Mouse (Mus musculus) layer of hippocampus, adult 9-11 months (tissue): ENCODE results near the gene P2ry2.

ENCODE experiments used
- DNase-seq: peaks from one replicate; pipeline ENCODE4 v3.0.0; 2022

Gene P2ry2

DNA sequence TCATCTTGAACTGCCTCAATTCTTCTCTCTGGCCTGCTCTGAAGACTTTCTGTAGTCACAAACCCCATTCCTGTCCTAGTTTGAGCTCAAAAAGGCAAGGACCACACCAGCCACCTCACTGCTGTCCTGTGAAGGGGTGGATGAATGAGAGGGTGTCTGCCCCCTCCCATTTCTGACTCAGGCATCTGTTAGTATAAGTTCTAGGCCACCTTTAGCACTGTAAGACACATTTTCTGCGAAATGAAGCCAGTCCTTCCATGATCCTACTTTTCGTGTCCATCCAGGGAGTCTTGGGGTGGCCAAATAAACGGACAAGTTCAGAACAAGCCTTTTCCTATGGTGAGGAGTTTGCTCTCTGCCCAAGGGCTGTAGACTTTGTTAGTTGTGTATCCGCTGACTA is at the start of gene P2ry2:
Gene P2ry2 (minus strand): TSS at position 326 of the 400 bp plus-strand sequence.
- DNase-seq = no peak

DNA sequence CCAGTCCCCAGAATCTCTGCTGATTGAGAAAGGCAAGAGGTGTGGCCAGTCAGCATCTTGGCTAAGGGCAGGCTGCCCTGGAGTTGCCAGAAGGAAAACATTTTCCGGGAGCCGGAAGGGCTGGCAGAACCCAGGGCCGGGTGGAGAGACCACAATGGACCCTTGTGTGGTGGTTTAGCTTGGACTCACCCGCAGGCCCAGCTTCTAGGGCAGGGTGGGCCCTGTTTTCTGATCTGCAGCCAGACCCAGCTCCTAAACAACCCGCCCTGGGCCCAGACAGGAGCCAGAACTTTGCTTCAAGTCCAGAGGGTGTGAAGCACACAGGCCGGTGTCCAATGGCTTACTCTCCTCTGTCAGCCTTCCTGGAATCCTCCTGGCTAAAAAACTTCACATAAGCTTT is 49.6 kb upstream of the P2ry2 start:
- DNase-seq = peak; percentile 68

DNA sequence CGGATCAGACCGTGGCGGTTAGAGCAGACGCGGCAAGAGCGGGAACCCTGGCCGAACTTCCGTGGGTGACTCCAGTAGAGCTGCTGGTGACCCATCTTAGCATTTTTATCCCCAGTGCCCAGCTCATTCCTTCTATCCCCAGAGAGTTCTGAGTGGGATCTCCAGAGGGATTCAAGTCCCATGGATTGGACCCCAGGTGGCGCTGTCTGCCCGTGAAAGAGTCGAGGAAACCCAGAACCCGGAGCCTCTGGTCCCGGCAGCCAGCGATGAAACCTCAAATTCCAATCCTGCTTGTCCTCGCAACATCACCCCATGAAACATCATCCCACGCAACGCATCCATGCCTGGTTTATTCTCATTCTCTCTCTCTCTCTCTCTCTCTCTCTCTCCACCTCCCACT is 48.7 kb upstream of the P2ry2 start:
- peak; percentile 72 for DNase-seq

DNA sequence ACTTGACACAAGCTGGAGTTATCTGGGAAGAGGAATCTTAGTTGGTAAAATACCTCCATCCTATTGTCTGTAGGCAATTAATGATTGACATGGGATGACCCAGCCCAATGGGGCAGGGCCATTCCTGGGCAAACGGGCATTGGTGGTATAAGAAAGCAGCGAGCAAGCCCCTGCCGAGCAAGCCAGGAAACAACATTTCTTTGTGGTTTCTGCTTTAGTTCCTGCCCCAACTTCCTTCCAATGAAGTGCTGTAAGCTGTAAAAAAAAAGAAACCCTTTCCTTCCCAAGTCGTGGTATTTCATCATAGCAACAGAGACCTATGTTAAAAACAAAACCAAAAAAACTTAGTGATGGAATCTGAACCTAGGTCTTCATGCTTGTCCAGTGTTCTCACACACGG is 47.8 kb upstream of the P2ry2 start:
- no peak for DNase-seq

DNA sequence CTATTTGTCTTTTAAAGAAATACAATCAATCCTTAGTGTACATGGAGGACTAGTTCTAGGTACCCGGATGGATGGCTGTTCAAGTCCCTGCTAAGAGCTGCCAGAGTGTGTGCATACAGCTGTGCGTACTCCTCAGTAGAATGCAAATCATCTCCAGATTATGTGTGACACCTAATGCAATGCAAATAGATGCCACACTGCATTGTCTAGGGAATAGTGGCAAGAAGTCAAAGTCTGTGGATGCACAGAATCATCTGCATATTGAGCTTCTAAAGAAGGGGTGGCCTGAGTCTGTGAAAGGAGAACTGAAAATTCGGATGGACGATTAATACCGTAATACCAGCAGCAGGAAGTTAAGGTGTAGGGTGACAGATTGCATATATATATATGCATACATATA is 46.5 kb upstream of the P2ry2 start:
- no peak for DNase-seq

DNA sequence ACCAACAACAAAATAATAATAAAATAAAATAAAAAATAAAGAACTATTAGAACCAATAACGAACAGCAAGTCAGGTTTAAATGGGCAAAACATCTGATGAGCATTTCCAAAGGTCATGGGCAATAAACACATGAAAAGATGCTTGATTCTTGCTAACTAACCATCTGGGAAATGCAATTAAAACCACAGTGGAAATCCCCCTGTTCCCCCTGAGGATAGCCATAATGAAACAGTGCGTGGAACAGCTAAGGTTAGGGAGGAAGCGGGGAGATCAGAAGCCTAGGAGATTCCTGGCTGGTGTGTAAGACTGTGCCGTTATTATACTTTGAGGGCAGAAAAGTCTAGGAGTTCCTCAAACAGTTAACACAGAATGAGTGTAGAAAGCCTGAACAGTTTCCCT is 44.6 kb upstream of the P2ry2 start:
- no peak for DNase-seq

DNA sequence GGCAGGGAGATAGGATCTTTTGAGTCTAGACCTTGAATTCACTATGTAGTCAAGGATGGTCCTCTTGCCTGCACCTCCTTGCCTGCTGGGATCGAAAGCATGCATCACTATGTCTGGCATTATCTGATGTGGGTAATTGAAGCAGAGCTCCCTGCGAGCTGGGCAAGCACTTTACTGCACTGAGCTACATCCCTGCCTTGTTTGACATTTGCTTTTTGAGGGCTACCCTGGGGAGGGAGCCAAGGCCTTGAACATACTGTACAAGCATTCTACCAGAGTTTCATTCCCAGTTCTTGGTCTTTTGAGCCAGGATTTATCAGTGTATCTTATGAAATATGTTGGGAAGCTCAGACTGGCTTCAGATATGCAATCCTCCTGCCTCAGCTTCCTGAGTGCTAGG is 40.5 kb upstream of the P2ry2 start:
- no peak for DNase-seq

DNA sequence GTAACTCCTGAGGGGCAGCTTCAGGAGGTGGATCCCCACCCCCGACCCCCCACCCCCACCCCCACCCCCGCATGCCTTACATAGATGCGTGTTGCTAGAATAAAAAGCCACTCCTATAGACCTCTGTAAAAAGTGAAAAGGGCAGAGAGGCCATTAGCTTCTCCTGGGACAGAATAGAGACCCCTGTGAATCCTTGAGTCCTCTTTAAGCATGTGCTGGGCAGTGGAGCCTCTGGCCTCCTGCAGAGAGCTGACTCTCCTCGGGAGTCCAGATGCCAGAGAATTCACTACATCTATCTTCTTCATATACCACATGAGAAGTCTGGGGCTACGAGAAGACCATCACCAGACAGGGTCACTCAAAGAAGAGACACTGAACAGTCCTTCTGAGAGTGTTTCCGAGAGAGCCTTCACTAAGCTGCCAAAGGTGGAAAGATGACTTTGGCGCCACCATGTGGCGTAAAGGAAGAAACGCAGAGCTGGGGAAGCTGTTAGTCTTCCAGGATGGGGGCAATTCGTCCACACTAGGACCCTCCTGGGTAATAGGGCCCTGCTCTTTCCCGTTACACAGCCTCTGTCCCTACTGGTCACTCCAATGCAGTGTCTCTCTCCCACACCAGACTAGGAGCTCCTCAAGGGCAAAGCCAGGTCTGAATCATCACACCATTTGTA is 39.0 kb upstream of the P2ry2 start:
- no peak for DNase-seq

DNA sequence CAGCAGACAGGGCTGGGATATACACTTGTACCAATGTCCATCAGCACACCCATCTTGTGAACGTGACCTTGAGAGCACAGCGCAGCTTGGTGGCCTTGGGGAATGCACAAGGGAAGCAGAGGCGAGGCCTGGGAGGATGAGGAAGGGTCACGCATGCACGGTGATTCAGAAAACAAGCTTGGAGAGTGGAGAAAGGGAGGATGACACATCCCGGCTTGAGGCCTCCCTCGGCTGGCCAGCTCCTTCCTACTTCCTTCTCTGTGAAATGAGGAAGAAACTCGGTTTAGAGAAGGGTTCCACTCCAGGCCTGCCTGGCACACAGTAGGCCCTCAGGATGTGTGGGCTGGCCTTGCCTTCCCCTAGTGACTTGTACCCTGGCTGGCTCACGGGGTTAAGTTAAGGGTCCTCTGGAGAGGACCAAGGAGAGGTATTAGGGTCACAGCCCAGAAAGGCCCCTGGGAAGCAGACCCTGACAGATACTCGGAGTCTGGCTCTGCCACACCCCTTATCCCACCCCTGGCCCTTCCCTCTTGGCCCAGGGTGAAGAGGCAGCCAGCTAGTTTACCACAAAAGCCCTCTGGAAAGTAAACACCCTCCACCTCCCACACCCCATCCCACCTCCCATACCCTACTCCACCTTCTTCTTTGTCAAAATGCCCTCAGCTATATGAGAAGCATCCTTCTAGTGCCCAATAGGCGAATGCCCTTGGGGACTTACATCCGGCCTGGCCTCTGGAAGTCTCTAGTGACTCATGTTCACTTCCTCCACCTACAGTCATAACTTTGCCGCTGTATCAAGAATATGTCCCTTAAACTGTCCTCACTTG is 38.3 kb upstream of the P2ry2 start:
- DNase-seq = no peak

DNA sequence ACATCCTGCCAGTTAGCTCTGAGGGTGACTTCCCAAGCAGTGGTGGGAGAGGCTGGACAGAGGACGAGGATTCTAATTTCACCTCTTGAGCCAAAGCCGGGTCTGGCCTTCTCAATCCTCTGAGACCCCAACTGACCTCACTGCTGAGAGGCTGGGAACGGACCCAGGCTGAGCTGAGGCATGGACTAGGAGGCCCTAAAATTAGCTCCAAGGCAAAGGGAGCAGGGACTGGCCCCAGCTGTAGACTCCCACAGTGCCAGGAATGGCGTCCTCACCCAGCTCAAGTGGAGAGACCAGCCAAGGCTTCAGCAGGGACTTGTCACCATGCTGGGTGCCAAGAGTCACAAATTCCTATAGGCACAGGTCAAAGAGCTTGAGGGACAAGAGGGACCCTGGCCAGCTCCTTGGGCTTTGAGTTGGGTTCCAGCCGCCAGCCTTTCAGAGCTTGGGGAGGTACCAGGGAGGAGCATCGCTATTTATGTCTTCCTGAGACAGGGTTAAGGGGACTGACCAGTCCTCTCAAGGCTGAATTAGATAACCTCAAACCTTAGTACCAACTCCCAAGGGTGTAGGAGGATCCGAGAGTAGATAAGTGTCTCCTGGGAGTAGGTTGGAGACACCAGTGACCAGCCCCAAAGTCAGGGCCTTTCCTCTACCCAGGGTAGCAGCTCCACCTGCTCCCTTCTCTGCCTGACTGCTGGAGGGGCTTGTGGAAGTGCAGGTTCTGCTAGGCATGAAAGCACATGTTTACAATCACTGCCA is 36.8 kb upstream of the P2ry2 start:
- no peak for DNase-seq

DNA sequence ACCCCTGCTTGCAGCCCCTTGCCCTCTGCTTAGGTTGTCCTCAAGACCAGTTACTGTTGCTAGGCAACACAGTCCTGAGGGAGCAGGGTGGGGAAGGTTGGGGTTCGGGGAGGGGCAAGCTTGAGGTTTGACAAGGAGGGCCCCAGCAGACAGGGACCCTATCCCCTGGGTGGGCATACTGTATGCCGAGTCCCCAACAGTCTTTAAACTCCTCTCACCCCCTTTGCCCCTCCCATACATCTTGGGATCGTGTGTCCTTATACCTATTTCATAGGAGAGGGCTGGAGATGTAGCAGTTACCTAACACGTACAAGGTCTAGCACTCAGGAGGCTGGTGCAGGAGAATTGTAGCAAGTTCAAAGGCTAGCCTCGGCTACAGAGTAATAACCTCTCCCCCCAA is 35.6 kb upstream of the P2ry2 start:
- no peak for DNase-seq

DNA sequence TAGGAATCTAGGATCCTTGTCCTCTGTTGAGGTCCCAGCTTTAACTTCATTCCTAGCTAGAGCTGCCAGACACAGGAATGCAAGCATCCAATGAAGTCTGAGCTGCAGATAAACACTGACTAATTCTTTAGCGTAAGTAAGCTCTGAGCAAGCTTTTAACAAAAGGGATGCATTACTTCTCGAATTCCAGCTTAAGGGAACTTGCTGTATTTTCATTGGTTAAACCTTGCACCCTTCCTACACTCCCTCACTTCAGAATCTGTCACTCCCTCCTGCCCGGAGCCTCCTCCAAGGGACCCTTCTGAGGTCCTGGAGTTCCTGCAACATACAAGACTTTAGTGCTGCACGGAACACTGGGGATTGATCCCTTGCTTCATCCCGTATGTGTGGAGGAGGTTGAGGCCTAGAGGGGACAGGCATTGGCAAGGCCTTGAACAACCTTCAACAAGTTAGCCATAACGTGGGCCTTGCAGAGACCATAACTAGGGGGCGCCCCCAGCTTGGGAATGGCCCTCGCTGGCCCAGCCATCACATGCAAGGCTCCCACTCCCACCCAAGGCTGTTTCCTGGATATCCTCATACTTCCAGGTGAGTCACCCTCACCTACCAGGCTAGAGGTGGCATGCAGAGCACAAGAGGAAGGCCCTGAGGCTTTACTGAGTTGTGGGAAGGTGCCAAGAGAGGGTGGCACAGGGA is 31.3 kb upstream of the P2ry2 start:
- no peak for DNase-seq

DNA sequence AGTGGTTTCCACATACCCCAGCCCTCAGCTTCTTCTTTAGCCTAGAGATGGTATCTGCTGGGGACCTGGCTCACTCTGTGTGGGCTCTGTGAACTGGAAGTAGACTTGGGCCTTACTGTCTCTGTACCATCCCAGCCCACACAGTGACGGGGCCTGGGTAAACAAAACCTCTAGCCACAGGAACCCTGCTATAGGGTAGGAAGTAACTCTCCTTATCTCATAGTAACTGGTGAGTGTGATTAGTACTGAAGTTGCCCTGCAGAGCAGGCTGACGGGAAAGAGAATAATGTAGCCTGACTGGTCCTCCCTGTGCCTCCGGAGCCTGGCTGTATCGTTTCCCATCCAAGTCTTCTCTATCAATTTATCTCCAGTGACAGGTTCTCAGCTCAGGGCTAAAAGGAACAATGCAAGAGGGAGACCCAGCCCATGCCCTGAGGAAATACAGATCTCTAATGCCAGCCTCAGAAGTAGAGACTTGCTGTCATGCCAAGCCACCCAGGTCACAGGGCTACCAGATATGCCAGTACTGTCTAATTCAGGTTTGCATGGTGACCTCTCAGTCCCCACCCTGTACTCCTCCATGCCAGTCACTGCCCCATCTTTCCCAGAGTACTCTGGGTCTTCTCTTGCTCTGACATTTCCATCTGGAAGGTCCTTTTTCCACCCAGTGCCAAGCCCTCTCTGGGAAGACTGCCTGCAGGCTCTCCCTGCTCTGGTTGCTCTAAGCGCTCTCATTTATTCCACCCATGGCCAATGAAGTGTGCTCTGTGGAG is 29.5 kb upstream of the P2ry2 start:
- DNase-seq = no peak

DNA sequence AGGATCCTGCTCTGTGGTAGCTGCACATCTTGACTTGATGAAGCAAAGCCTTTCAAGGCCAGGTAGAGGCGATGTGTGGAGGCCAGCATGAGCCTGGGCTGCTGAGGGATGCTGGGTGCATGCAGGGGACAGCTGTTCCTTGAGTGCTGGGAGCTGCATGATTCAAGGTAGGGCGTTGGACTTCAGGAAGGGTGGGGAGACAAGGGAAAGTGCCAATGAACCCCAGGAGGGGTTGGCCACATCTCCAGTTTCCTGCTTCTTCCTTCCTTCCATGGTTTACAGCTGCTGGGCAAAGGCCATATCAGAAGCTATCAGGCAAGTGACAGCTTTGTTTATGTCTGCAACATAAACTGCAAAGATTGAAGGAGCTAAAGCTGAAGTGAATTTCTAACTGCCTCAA is 28.9 kb upstream of the P2ry2 start:
- DNase-seq = no peak

DNA sequence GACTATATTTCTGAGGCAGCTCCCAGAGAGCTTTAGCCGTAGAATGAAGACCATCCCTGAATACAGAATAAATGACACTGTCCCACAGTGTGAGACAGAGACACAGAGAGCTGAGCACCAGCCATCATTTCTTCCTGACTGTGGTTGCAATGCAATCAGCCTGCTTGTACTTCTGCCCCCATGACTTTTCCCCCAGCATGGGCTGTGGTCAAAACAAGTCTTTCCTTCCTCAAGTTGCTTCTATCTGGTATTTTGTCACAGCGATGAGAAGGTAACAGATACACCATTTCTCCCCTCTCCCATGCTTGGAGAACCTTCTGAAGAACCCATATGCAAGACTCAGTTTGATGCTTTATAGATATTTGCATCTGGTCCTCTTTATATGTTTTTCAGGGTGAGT is 20.7 kb upstream of the P2ry2 start:
- DNase-seq = no peak

DNA sequence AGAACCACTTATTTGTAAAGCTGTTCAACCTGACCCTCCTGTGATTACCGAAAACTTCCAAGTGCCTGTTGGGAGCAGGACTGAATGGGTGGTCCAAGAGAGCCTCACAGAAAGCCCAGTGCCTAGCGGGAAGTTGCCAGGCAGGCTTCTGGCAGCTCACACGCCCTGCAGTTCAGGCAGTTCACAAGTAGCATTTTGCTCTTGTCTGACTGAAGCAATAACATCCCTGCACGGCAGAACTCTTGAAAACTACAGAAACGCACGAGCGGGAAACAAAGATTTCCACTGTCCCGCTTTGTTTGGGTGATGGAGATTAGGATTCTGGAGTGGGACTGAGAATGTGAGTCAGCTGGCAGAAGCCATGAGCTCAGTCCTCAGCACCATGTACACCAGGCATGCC is 18.6 kb upstream of the P2ry2 start:
- no peak for DNase-seq

DNA sequence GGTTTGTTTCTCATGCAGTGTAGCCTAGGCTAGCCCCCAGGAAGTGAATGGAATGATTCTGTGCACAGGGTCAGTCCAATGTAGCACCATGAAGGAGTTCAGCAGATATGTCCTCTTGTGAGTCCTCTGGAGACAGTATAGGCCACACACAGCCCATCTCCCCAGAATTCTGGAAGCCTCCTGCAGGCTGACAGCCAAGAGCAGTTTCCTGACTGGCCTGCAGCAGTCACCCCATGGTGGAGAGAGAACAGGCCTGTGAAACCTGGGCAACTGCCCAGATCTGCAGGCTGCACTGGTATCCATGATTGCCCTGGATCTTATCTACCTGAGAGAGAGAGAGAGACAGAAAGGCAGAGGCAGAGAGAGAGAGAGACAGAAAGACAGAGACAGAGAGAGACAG is 18.1 kb upstream of the P2ry2 start:
- DNase-seq = no peak

DNA sequence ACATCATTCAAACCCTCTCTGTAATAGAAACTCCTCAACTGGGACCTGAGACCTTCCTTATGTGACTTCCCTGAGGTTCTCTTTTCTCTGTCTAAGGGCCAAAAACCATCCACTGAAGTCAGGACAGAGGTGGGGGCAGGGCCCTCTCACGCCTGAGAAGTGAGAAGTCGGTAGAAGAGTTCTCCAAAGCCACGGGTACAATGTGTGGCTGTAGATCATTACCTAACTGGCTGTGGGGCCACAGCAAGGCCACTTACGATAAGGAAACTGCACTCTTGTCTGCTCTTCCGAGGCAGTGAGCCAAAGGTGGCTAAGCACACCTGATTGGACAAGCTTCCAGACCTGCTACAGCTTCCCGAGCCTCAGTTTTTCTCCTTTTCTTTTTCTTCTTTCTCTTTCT is 16.8 kb upstream of the P2ry2 start:
- DNase-seq = peak; percentile 70

DNA sequence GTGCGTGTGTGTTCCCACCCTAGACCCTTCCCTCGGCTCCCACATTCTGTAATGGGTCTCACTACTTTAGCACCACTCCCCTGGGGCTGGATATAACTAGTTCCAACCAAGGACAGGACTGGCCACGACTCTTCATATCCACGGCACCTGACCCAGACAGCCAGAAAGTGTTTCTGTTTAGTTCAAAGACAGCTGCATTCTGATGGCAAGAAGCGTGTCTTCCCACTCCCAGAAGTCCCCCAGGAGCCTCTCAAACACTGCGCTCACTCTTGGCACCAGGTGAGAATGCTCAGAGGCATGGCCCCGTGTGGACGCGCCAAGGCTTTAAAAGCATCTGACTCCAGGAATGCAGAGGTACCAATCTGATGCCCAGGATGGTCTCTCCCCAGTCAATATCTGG is 16.3 kb upstream of the P2ry2 start:
- no peak for DNase-seq

DNA sequence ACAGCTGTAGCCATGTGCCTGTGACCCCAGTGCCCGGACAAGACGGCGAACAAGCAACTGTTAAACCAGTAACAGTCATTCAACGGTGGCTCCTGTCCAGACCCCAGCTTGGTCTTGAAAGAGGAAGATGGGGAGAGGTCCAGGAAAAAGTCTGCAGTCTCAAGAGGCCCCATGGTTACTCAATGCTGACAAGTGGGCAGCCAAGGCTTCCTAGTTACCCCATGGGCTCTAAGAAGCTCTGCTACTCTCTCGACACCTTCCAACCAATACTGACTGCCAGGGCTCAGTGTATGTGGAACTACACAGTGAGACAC is 15.7 kb upstream of the P2ry2 start:
- DNase-seq = peak; percentile 46

DNA sequence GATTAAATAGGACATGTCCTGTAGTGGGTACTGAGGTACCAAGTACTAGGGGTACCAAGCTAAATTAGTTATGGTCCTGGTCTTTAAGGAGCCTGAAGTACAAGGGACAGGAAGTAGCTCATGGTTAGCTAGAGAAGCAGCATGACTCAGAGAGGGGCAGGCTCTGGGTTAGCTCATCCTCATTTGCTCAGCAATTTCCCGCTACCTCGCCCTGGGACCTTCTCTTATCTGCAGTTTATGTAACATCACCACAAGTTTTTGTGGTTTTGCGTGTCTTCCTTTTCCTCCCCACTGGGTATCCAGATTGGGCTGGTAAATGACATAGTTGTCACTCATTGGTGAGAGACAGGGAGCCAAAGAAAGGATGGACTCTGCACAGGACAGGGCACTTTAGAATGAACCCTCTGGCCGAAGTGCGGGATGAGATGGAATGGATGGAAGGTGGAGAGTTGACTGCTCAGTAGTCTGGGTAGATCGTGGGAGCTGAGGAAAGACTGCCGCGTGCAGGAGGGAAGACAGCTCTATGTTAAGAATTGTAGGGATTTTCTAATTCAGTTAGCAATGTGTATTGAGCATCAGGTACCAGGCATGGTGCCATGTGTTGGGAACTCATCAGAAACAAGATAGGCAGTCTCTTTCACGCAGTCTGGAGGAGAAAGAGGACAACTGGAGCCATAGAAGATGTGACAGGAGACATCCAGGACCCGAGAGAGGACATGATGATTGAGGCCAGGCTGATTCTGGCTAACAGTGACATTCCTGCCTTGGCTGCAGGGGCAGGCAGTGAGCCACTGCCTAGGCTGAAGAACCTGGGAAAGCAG is 15.2 kb upstream of the P2ry2 start:
- DNase-seq = peak; percentile 24

DNA sequence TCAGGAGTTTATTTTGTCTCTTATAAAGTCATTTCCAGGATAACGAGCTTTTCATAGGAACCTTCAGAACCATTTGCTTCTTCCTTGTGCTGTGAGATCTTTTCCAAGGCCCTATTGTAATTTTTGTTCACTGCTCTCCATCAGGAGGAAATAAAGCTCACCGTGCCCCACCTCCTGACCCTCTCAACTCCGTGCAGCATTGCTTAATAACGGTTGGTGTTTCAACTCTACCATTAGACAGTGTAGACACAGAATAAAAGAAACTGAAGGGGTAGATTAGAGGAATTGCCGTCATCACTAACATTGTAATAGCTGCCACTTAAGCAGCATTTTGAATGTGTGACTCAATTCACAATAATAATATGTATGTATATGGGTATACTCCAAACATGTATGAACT is 14.2 kb upstream of the P2ry2 start:
- DNase-seq = no peak
